Mouse (Mus musculus): ENCODE results near the gene Mcam. TPM values are rescaled to one million over a fixed set of nuclear protein-coding genes. Genes with fewer than 3 reads are reported as not detected.

Mcam gene
- polyA plus RNA-seq, 1 experiment from 2014 or later, result 4.4 TPM

GRCm38 (mm10) chr9:44143421-44143820, 9.2 kb downstream of the Mcam start:
- Histone ChIP-seq H3K9ac (no peak overlapping the region), H3K9me3 (replicated peaks) (no peaks in the 10 kb centered on the region), H3K4me1 (replicated peaks) (no peaks in the 10 kb centered on the region), H3K4me2 (no peak overlapping the region), H3K27ac (replicated peaks) (no peak overlapping the region), H3K4me3 (replicated peaks) (no peak overlapping the region), H3K36me3 (replicated peaks) (peaks cover 34% of the 10 kb centered on the region), H3K27me3 (no peaks in the 10 kb centered on the region)
- no peak for ATAC-seq (ENCODE audit: insufficient read depth)
- WGBS (ENCODE audit: insufficient replicate concordance), result 81% methylated on average over 5 of the region's 5 CpGs

- WGBS (ENCODE audit: insufficient replicate concordance), result 49% methylated on average over 7 of the region's 8 CpGs
- peaks cover 35% of the 10 kb centered on the region for H3K36me3 ChIP-seq (replicated peaks)
- H3K4me3 ChIP-seq (replicated peaks), result no peak overlapping the region
- H3K9ac ChIP-seq, result no peak overlapping the region
- H3K9me3 ChIP-seq (replicated peaks), result no peaks in the 10 kb centered on the region
- no peaks in the 10 kb centered on the region for H3K27me3 ChIP-seq
- no peak overlapping the region for H3K27ac ChIP-seq (replicated peaks)
- H3K4me1 ChIP-seq (replicated peaks), result no peaks in the 10 kb centered on the region
- no peak overlapping the region for H3K4me2 ChIP-seq
- no peak for ATAC-seq (ENCODE audit: insufficient read depth)
These were observed 9.9 kb downstream of the Mcam start for GRCm38 (mm10) chr9:44144023-44144717.

GRCm38 (mm10) chr9:44144718-44145060, 10.4 kb downstream of the Mcam start:
- Histone ChIP-seq H3K9me3 (replicated peaks) (no peaks in the 10 kb centered on the region), H3K4me3 (replicated peaks) (no peak overlapping the region), H3K27ac (replicated peaks) (no peak overlapping the region), H3K27me3 (no peaks in the 10 kb centered on the region), H3K4me1 (replicated peaks) (no peaks in the 10 kb centered on the region), H3K9ac (no peak overlapping the region), H3K36me3 (replicated peaks) (peaks cover 40% of the 10 kb centered on the region), H3K4me2 (no peak overlapping the region)
- ATAC-seq (ENCODE audit: insufficient read depth), result no peak

- no peak overlapping the region for H3K27ac ChIP-seq (replicated peaks)
- peaks cover 53% of the 10 kb centered on the region for H3K36me3 ChIP-seq (replicated peaks)
- H3K4me3 ChIP-seq (replicated peaks), result no peak overlapping the region
- no peak for ATAC-seq (ENCODE audit: insufficient read depth)
- no peak overlapping the region for H3K9ac ChIP-seq
- H3K9me3 ChIP-seq (replicated peaks), result no peaks in the 10 kb centered on the region
- no peaks in the 10 kb centered on the region for H3K4me1 ChIP-seq (replicated peaks)
- WGBS (ENCODE audit: insufficient replicate concordance), result 60% methylated on average over 3 of the region's 3 CpGs
- H3K4me2 ChIP-seq, result no peak overlapping the region
- no peaks in the 10 kb centered on the region for H3K27me3 ChIP-seq
These were observed 13.0 kb downstream of the Mcam start for GRCm38 (mm10) chr9:44147290-44147689.

- 75% methylated on average over 3 of the region's 3 CpGs for WGBS (ENCODE audit: insufficient replicate concordance)
- no peak overlapping the region for H3K4me2 ChIP-seq
- H3K9ac ChIP-seq, result no peak overlapping the region
- no peaks in the 10 kb centered on the region for H3K27me3 ChIP-seq
- H3K9me3 ChIP-seq (replicated peaks), result no peaks in the 10 kb centered on the region
- no peaks in the 10 kb centered on the region for H3K4me1 ChIP-seq (replicated peaks)
- peaks cover 79% of the 10 kb centered on the region for H3K36me3 ChIP-seq (replicated peaks)
- H3K4me3 ChIP-seq (replicated peaks), result no peak overlapping the region
- H3K27ac ChIP-seq (replicated peaks), result no peak overlapping the region
- ATAC-seq (ENCODE audit: insufficient read depth), result no peak
These were observed 25.6 kb downstream of the Mcam start for GRCm38 (mm10) chr9:44159886-44160285.

GRCm38 (mm10) chr9:44168931-44169330, 34.7 kb downstream of the Mcam start:
- ATAC-seq (ENCODE audit: insufficient read depth), result no peak
- H3K4me3 ChIP-seq (replicated peaks), result no peak overlapping the region
- no peaks in the 10 kb centered on the region for H3K27me3 ChIP-seq
- no peak overlapping the region for H3K27ac ChIP-seq (replicated peaks)
- peaks cover 58% of the 10 kb centered on the region for H3K36me3 ChIP-seq (replicated peaks)
- H3K4me2 ChIP-seq, result no peak overlapping the region
- no peaks in the 10 kb centered on the region for H3K9me3 ChIP-seq (replicated peaks)
- H3K9ac ChIP-seq, result no peak overlapping the region
- H3K4me1 ChIP-seq (replicated peaks), result peaks cover 8% of the 10 kb centered on the region
- WGBS (ENCODE audit: insufficient replicate concordance), result 43% methylated on average over 5 of the region's 5 CpGs

GRCm38 (mm10) chr9:44170691-44171151, 36.5 kb downstream of the Mcam start:
- Histone ChIP-seq H3K4me3 (replicated peaks) (no peak overlapping the region), H3K27ac (replicated peaks) (no peak overlapping the region), H3K9me3 (replicated peaks) (no peaks in the 10 kb centered on the region), H3K9ac (no peak overlapping the region), H3K4me1 (replicated peaks) (peaks cover 12% of the 10 kb centered on the region), H3K36me3 (replicated peaks) (peaks cover 41% of the 10 kb centered on the region), H3K27me3 (no peaks in the 10 kb centered on the region), H3K4me2 (no peak overlapping the region)
- ATAC-seq (ENCODE audit: insufficient read depth), result no peak
- WGBS (ENCODE audit: insufficient replicate concordance), result 39% methylated on average over 3 of the region's 3 CpGs

GRCm38 (mm10) chr9:44175556-44175955, 41.3 kb downstream of the Mcam start:
- H3K4me3 ChIP-seq (replicated peaks), result no peak overlapping the region
- H3K36me3 ChIP-seq (replicated peaks), result peaks cover 40% of the 10 kb centered on the region
- H3K4me2 ChIP-seq, result no peak overlapping the region
- peaks cover 23% of the 10 kb centered on the region for H3K4me1 ChIP-seq (replicated peaks)
- no peak for ATAC-seq (ENCODE audit: insufficient read depth)
- WGBS (ENCODE audit: insufficient replicate concordance), result 22% methylated on average over 6 of the region's 6 CpGs
- no peaks in the 10 kb centered on the region for H3K27me3 ChIP-seq
- no peaks in the 10 kb centered on the region for H3K9me3 ChIP-seq (replicated peaks)
- H3K9ac ChIP-seq, result no peak overlapping the region
- no peak overlapping the region for H3K27ac ChIP-seq (replicated peaks)

GRCm38 (mm10) chr9:44175957-44176356, 41.7 kb downstream of the Mcam start:
- Histone ChIP-seq H3K27ac (replicated peaks) (no peak overlapping the region), H3K9me3 (replicated peaks) (no peaks in the 10 kb centered on the region), H3K4me2 (no peak overlapping the region), H3K4me3 (replicated peaks) (no peak overlapping the region), H3K36me3 (replicated peaks) (peaks cover 36% of the 10 kb centered on the region), H3K9ac (no peak overlapping the region), H3K27me3 (no peaks in the 10 kb centered on the region), H3K4me1 (replicated peaks) (peaks cover 23% of the 10 kb centered on the region)
- 19% methylated on average over 1 of the region's 1 CpGs for WGBS (ENCODE audit: insufficient replicate concordance)
- ATAC-seq (ENCODE audit: insufficient read depth), result no peak

- Histone ChIP-seq H3K9ac (no peak overlapping the region), H3K27ac (replicated peaks) (no peak overlapping the region), H3K9me3 (replicated peaks) (no peaks in the 10 kb centered on the region), H3K4me1 (replicated peaks) (peaks cover 23% of the 10 kb centered on the region), H3K4me3 (replicated peaks) (no peak overlapping the region), H3K4me2 (no peak overlapping the region), H3K27me3 (no peaks in the 10 kb centered on the region), H3K36me3 (replicated peaks) (peaks cover 21% of the 10 kb centered on the region)
- 27% methylated on average over 2 of the region's 2 CpGs for WGBS (ENCODE audit: insufficient replicate concordance)
- ATAC-seq (ENCODE audit: insufficient read depth), result no peak
These were observed 43.1 kb downstream of the Mcam start for GRCm38 (mm10) chr9:44177405-44177804.

- Histone ChIP-seq H3K4me3 (replicated peaks) (no peak overlapping the region), H3K9me3 (replicated peaks) (no peaks in the 10 kb centered on the region), H3K27me3 (no peaks in the 10 kb centered on the region), H3K4me1 (replicated peaks) (peaks cover 26% of the 10 kb centered on the region), H3K9ac (no peak overlapping the region), H3K36me3 (replicated peaks) (peaks cover 13% of the 10 kb centered on the region; the same call in 1 of the 2 replicates), H3K4me2 (no peak overlapping the region), H3K27ac (replicated peaks) (no peak overlapping the region)
- ATAC-seq (ENCODE audit: insufficient read depth), result no peak
- 84% methylated on average over 14 of the region's 14 CpGs for WGBS (ENCODE audit: insufficient replicate concordance)
These were observed 44.1 kb downstream of the Mcam start for GRCm38 (mm10) chr9:44178389-44178788.

GRCm38 (mm10) chr9:44178811-44179210, 44.5 kb downstream of the Mcam start:
- no peaks in the 10 kb centered on the region for H3K9me3 ChIP-seq (replicated peaks)
- ATAC-seq (ENCODE audit: insufficient read depth), result no peak
- H3K27me3 ChIP-seq, result no peaks in the 10 kb centered on the region
- no peak overlapping the region for H3K4me2 ChIP-seq
- H3K4me1 ChIP-seq (replicated peaks), result peaks cover 26% of the 10 kb centered on the region
- 0 out of 2 replicates have a peak, but pooled peaks cover 13% of the 10 kb centered on the region for H3K36me3 ChIP-seq (replicated peaks)
- 89% methylated on average over 12 of the region's 12 CpGs for WGBS (ENCODE audit: insufficient replicate concordance)
- H3K4me3 ChIP-seq (replicated peaks), result no peak overlapping the region
- H3K27ac ChIP-seq (replicated peaks), result no peak overlapping the region
- H3K9ac ChIP-seq, result no peak overlapping the region
